Mouse (Mus musculus) thymus, postnatal 0 days (tissue): ENCODE measurements around the gene Pcolce. TPM values are rescaled to one million over a fixed set of nuclear protein-coding genes. Genes with fewer than 3 reads are reported as not detected.
"Not testable (repeated sequence)": the region's sequence is repeated elsewhere in the genome, so short reads cannot be mapped to it uniquely, and the experiment has no call there.

ENCODE experiments used
- DNase-seq: peaks from one replicate; pipeline ENCODE4 v3.0.0-alpha.2; 2015; ENCODE audit warnings: low spot score
- polyA plus RNA-seq: library from polyadenylated mRNA; unstranded; fragments of >200 nt; fragmentation: Nextera tagmentation; extraction: Ambion mirVana; gene quantifications from 2 replicates; pipeline ENCODE4 v1.2.1, GENCODE M21; 2015

The Pcolce gene
- polyA plus RNA-seq, 1 experiment from 2014 or later: 18.6 TPM

- DNase-seq: peak; percentile 54
These were observed 16.4 kb upstream of the Pcolce start for GRCm38 (mm10) chr5:137629906-137630545.

- DNase-seq: no peak
These were observed 15.7 kb upstream of the Pcolce start for GRCm38 (mm10) chr5:137629306-137629721.

GRCm38 (mm10) chr5:137628498-137629305 is 15.1 kb upstream of the Pcolce start, which contains the start of the genes Fbxo24, Lrch4 and Gm20605:
Fbxo24 (minus strand) TSS chr5:137629002.
Lrch4 (plus strand) TSS chr5:137629121.
Gm20605 (plus strand) TSS chr5:137629175.
- DNase-seq: peak; percentile 100

- no peak for DNase-seq
These were observed 14.4 kb upstream of the Pcolce start for GRCm38 (mm10) chr5:137627991-137628390.

GRCm38 (mm10) chr5:137623937-137624530 is 10.4 kb upstream of the Pcolce start:
- DNase-seq: no peak

- no peak for DNase-seq
These were observed 1.8 kb upstream of the Pcolce start for GRCm38 (mm10) chr5:137615347-137615746.

- DNase-seq: not testable (repeated sequence)
These were observed 1.3 kb upstream of the Pcolce start for GRCm38 (mm10) chr5:137614921-137615320.

GRCm38 (mm10) chr5:137613076-137613475 is 508 bp downstream of the Pcolce start:
- DNase-seq: no peak

- DNase-seq: no peak
These were observed 2.4 kb downstream of the Pcolce start for GRCm38 (mm10) chr5:137611245-137611602.

GRCm38 (mm10) chr5:137610548-137611244 is 2.9 kb downstream of the Pcolce start:
- no peak for DNase-seq

GRCm38 (mm10) chr5:137610056-137610455 is 3.5 kb downstream of the Pcolce start:
- no peak for DNase-seq

GRCm38 (mm10) chr5:137609292-137609691 is 4.3 kb downstream of the Pcolce start:
- DNase-seq: no peak

GRCm38 (mm10) chr5:137608654-137609190 is 4.9 kb downstream of the Pcolce start:
- no peak for DNase-seq

GRCm38 (mm10) chr5:137607860-137608653 is 5.5 kb downstream of the Pcolce start:
- no peak for DNase-seq

GRCm38 (mm10) chr5:137601365-137601729 is 12.2 kb downstream of the Pcolce start:
- peak; percentile 49 for DNase-seq

GRCm38 (mm10) chr5:137600619-137601364 is 12.8 kb downstream of the Pcolce start, which contains the start of gene Mospd3:
Mospd3 (minus strand) TSS chr5:137601058.
- DNase-seq: peak; percentile 98

GRCm38 (mm10) chr5:137600281-137600618 is 13.3 kb downstream of the Pcolce start:
- no peak for DNase-seq

GRCm38 (mm10) chr5:137599600-137599999 is 14.0 kb downstream of the Pcolce start:
- DNase-seq: no peak

- DNase-seq: no peak
These were observed 15.3 kb downstream of the Pcolce start for GRCm38 (mm10) chr5:137598100-137598826.
